Mouse (Mus musculus) heart, adult 2 months (tissue): ENCODE measurements around the gene Sorbs2.

Experiments
- CTCF ChIP-seq: fragments of 200-600 bp; IDR thresholded peaks from 2 replicates; pipeline ENCODE4 v1.8.1; 2022; ENCODE audit warnings: antibody characterized with exemption, mild to moderate bottlenecking, moderate library complexity
- EP300 ChIP-seq: fragments of 200-500 bp; IDR thresholded peaks from 2 replicates; pipeline ENCODE4 v1.6.1; 2011; ENCODE audit warnings: low read depth, low read length, control low read depth; ENCODE audit not compliant: insufficient read depth
- POLR2A ChIP-seq: fragments of 200-500 bp; IDR thresholded peaks from 2 replicates; pipeline ENCODE4 v1.6.1; 2011; ENCODE audit warnings: mild to moderate bottlenecking, low read depth, low read length, control low read depth; ENCODE audit not compliant: insufficient read depth

DNA sequence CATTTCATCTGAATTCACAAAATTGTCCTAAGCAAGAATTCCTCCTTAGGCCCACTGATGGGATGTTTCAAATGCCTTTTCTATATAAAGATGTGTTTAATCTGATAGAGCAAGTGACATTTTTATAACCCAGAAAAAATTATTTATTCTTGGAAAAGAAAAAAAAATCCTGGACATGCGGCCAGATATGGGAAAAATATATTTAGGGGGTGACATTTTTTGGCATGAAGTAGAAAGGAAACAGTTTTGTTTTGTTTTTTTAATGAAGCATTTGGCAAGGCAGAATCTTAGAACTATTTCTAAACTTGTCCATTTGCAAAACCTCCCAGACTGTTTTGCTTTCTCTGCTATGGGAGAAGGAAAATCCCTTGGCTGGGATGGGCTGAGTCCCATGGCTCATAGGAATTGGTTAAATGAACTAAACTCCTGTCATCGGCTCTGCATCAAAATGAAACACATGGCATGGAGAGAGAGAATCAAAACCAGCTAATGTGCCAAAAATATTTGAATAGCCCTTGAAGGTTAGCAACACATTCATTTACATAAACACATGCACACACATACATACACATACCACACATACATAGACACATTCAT lies 182.1 kb downstream of the Sorbs2 start:
- TF ChIP-seq CTCF, result no peak
- no peak for TF ChIP-seq POLR2A
- no peak for TF ChIP-seq EP300
